Mouse (Mus musculus): ENCODE measurements at regions not wholly inside any gene's neighbourhood (a gene's known extent, or its start where the extent isn't known, plus 50 kb on each side); places are given as distances from the start of the nearest gene placed in this dataset.

GRCm38 (mm10) chr12:73451257-73451656 lies 94.9 kb downstream of the Tmem30b start:
- Histone ChIP-seq H3K27ac (ENCODE audit: insufficient read depth, low read length) (no peak overlapping the region), H3K9ac (ENCODE audit: low read depth, poor library complexity, severe bottlenecking) (no peak overlapping the region)
- TF ChIP-seq POLR2A (IDR thresholded peaks at IDR 0.05; ENCODE audit: insufficient read depth, low read length) (no peak), EP300 (IDR thresholded peaks at IDR 0.05; ENCODE audit: insufficient read depth, low read depth, low read length) (no peak), CTCF (IDR thresholded peaks at IDR 0.05; ENCODE audit: low read depth, low read length) (no peak)

GRCm38 (mm10) chr12:73450541-73450940 lies 95.7 kb downstream of the Tmem30b start:
- Histone ChIP-seq H3K4me1 (ENCODE audit: control insufficient read depth, insufficient read depth, low read length) (peaks cover 9% of the 10 kb centered on the region), H3K27ac (ENCODE audit: insufficient read depth, low read length) (no peak overlapping the region), H3K4me3 (ENCODE audit: low read depth, low read length) (no peak overlapping the region), H3K9ac (ENCODE audit: low read depth, poor library complexity, severe bottlenecking) (no peak overlapping the region), H3K27me3 (ENCODE audit: control insufficient read depth, insufficient read depth, low read length, poor library complexity, severe bottlenecking) (no peaks in the 10 kb centered on the region), H3K9me3 (replicated peaks; ENCODE audit: control insufficient read depth, insufficient read depth, low read length, poor library complexity, severe bottlenecking) (no peaks in the 10 kb centered on the region), H3K36me3 (ENCODE audit: control insufficient read depth, insufficient read depth, low read length, poor library complexity, severe bottlenecking) (no peaks in the 10 kb centered on the region)
- no peak for TF ChIP-seq EP300 (IDR thresholded peaks at IDR 0.05; ENCODE audit: insufficient read depth, low read depth, low read length)
- TF ChIP-seq CTCF (IDR thresholded peaks at IDR 0.05; ENCODE audit: low read depth, low read length): no peak
- TF ChIP-seq POLR2A (IDR thresholded peaks at IDR 0.05; ENCODE audit: insufficient read depth, low read length): no peak

More at GRCm38 (mm10) chr12:73451257-73451656, 94.9 kb downstream of the Tmem30b start:
- Histone ChIP-seq H3K4me1 (ENCODE audit: control insufficient read depth, insufficient read depth, low read length) (peaks cover 9% of the 10 kb centered on the region), H3K27me3 (ENCODE audit: control insufficient read depth, insufficient read depth, low read length, poor library complexity, severe bottlenecking) (no peaks in the 10 kb centered on the region), H3K9me3 (replicated peaks; ENCODE audit: control insufficient read depth, insufficient read depth, low read length, poor library complexity, severe bottlenecking) (no peaks in the 10 kb centered on the region), H3K36me3 (ENCODE audit: control insufficient read depth, insufficient read depth, low read length, poor library complexity, severe bottlenecking) (no peaks in the 10 kb centered on the region), H3K4me3 (ENCODE audit: low read depth, low read length) (no peak overlapping the region)

GRCm38 (mm10) chr12:73449911-73450520 lies 96.2 kb downstream of the Tmem30b start:
- Histone ChIP-seq H3K36me3 (ENCODE audit: control insufficient read depth, insufficient read depth, low read length, poor library complexity, severe bottlenecking) (no peaks in the 10 kb centered on the region), H3K27ac (ENCODE audit: insufficient read depth, low read length) (no peak overlapping the region), H3K27me3 (ENCODE audit: control insufficient read depth, insufficient read depth, low read length, poor library complexity, severe bottlenecking) (no peaks in the 10 kb centered on the region), H3K4me1 (ENCODE audit: control insufficient read depth, insufficient read depth, low read length) (peaks cover 9% of the 10 kb centered on the region), H3K9me3 (replicated peaks; ENCODE audit: control insufficient read depth, insufficient read depth, low read length, poor library complexity, severe bottlenecking) (no peaks in the 10 kb centered on the region), H3K9ac (ENCODE audit: low read depth, poor library complexity, severe bottlenecking) (no peak overlapping the region), H3K4me3 (ENCODE audit: low read depth, low read length) (no peak overlapping the region)
- TF ChIP-seq POLR2A (IDR thresholded peaks at IDR 0.05; ENCODE audit: insufficient read depth, low read length): no peak
- 0 out of 2 replicates have a peak, but pooled peaks have one; percentile 36 for TF ChIP-seq EP300 (IDR thresholded peaks at IDR 0.05; ENCODE audit: insufficient read depth, low read depth, low read length)
- peak; percentile 59 for TF ChIP-seq CTCF (IDR thresholded peaks at IDR 0.05; ENCODE audit: low read depth, low read length)

- TF ChIP-seq EP300 (IDR thresholded peaks at IDR 0.05; ENCODE audit: insufficient read depth, low read depth, low read length): no peak
- no peak for TF ChIP-seq POLR2A (IDR thresholded peaks at IDR 0.05; ENCODE audit: insufficient read depth, low read length)
- no peak for TF ChIP-seq CTCF (IDR thresholded peaks at IDR 0.05; ENCODE audit: low read depth, low read length)
- H3K9ac ChIP-seq (ENCODE audit: low read depth, poor library complexity, severe bottlenecking): no peak overlapping the region
- H3K36me3 ChIP-seq (ENCODE audit: control insufficient read depth, insufficient read depth, low read length, poor library complexity, severe bottlenecking): no peaks in the 10 kb centered on the region
- no peak overlapping the region for H3K4me3 ChIP-seq (ENCODE audit: low read depth, low read length)
- no peaks in the 10 kb centered on the region for H3K27me3 ChIP-seq (ENCODE audit: control insufficient read depth, insufficient read depth, low read length, poor library complexity, severe bottlenecking)
- H3K4me1 ChIP-seq (ENCODE audit: control insufficient read depth, insufficient read depth, low read length): peaks cover 9% of the 10 kb centered on the region
- no peak overlapping the region for H3K27ac ChIP-seq (ENCODE audit: insufficient read depth, low read length)
- H3K9me3 ChIP-seq (replicated peaks; ENCODE audit: control insufficient read depth, insufficient read depth, low read length, poor library complexity, severe bottlenecking): no peaks in the 10 kb centered on the region
These were observed 97.1 kb downstream of the Tmem30b start for GRCm38 (mm10) chr12:73449069-73449468.

- H3K4me3 ChIP-seq (ENCODE audit: low read depth, low read length): no peak overlapping the region
- H3K27ac ChIP-seq (ENCODE audit: insufficient read depth, low read length): no peak overlapping the region
- H3K9ac ChIP-seq (ENCODE audit: low read depth, poor library complexity, severe bottlenecking): no peak overlapping the region
- H3K27me3 ChIP-seq (ENCODE audit: control insufficient read depth, insufficient read depth, low read length, poor library complexity, severe bottlenecking): no peaks in the 10 kb centered on the region
- TF ChIP-seq EP300 (IDR thresholded peaks at IDR 0.05; ENCODE audit: insufficient read depth, low read depth, low read length) (no peak), CTCF (IDR thresholded peaks at IDR 0.05; ENCODE audit: low read depth, low read length) (no peak), POLR2A (IDR thresholded peaks at IDR 0.05; ENCODE audit: insufficient read depth, low read length) (no peak)
- no peaks in the 10 kb centered on the region for H3K36me3 ChIP-seq (ENCODE audit: control insufficient read depth, insufficient read depth, low read length, poor library complexity, severe bottlenecking)
- H3K9me3 ChIP-seq (replicated peaks; ENCODE audit: control insufficient read depth, insufficient read depth, low read length, poor library complexity, severe bottlenecking): no peaks in the 10 kb centered on the region
- peaks cover 9% of the 10 kb centered on the region for H3K4me1 ChIP-seq (ENCODE audit: control insufficient read depth, insufficient read depth, low read length)
These were observed 97.7 kb downstream of the Tmem30b start for GRCm38 (mm10) chr12:73448388-73448965.

- H3K4me3 ChIP-seq (ENCODE audit: low read depth, low read length): no peak overlapping the region
- no peak overlapping the region for H3K9ac ChIP-seq (ENCODE audit: low read depth, poor library complexity, severe bottlenecking)
- H3K9me3 ChIP-seq (replicated peaks; ENCODE audit: control insufficient read depth, insufficient read depth, low read length, poor library complexity, severe bottlenecking): no peaks in the 10 kb centered on the region
- H3K36me3 ChIP-seq (ENCODE audit: control insufficient read depth, insufficient read depth, low read length, poor library complexity, severe bottlenecking): no peaks in the 10 kb centered on the region
- no peaks in the 10 kb centered on the region for H3K27me3 ChIP-seq (ENCODE audit: control insufficient read depth, insufficient read depth, low read length, poor library complexity, severe bottlenecking)
- TF ChIP-seq EP300 (IDR thresholded peaks at IDR 0.05; ENCODE audit: insufficient read depth, low read depth, low read length) (no peak), CTCF (IDR thresholded peaks at IDR 0.05; ENCODE audit: low read depth, low read length) (no peak), POLR2A (IDR thresholded peaks at IDR 0.05; ENCODE audit: insufficient read depth, low read length) (no peak)
- H3K27ac ChIP-seq (ENCODE audit: insufficient read depth, low read length): no peak overlapping the region
- peaks cover 9% of the 10 kb centered on the region for H3K4me1 ChIP-seq (ENCODE audit: control insufficient read depth, insufficient read depth, low read length)
These were observed 99.0 kb downstream of the Tmem30b start for GRCm38 (mm10) chr12:73447172-73447571.
